Mouse (Mus musculus): ENCODE data around the gene Prpf4b. TPM values are rescaled to one million over a fixed set of nuclear protein-coding genes. Genes with fewer than 3 reads are reported as not detected.

The Prpf4b gene
- polyA plus RNA-seq (2012; rRNA removed), result 133 and 155 TPM in 2 replicates

DNA sequence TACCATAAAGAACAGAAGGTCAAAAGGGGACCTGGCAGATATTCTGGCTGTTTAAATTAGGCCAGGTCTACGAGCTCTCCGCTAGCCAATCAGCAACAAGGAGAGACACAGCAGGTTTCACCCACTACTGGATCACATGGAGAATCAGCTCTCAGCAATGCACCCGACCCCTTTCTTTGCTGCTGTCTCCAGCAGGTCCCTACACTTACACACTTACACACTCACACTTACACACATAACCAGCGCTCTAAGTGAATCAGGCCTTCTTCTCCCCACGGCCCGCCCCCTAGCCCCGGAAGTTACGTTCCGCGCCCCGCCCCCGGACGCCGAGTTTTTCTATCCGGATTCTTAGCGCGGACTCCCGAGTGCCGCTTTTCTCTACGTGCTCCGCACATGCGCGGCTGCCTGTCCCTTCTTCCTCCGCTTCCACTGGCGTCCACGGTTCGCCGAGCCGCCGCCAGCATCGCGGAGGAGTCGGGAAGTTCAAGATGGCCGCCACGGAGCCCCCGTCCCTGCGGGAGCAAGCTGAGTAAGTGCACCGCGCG is at the start of gene Prpf4b:
Prpf4b (plus strand) TSS at position 137 of the 545 bp plus-strand sequence.

GRCm38 (mm10) chr13:34924210-34924609 is 49.1 kb downstream of the Prpf4b start, which contains the start of the genes Fam217a and 4933417A18Rik:
Gene Fam217a (minus strand): TSS chr13:34924310.
Gene 4933417A18Rik (plus strand): TSS chr13:34924409.

Other genes starting within 250 kb of the Prpf4b start
- gene Pxdc1, start 221.8 kb upstream of the Prpf4b start, polyA plus RNA-seq (2012; rRNA removed), result 5.9 and 6.5 TPM in 2 replicates
- 0.04 and 0.06 TPM in 2 replicates for gene Fam50b, start 140.5 kb upstream of the Prpf4b start, polyA plus RNA-seq (2012; rRNA removed)
- gene Fam217a, start 49.0 kb downstream of the Prpf4b start, polyA plus RNA-seq (2012; rRNA removed), result 1.1 and 1.2 TPM in 2 replicates
- not detected in 2 replicates for gene 4933417A18Rik, start 49.1 kb downstream of the Prpf4b start, polyA plus RNA-seq (2012; rRNA removed)
- 0.42 and 0.55 TPM in 2 replicates for gene Eci3, start 88.5 kb downstream of the Prpf4b start, polyA plus RNA-seq (2012; rRNA removed)
- gene Eci2, start 151.8 kb downstream of the Prpf4b start, polyA plus RNA-seq (2012; rRNA removed), result 86.0 and 112 TPM in 2 replicates

Data from central nervous system, embryonic 11.5 days (tissue).